Mouse (Mus musculus) lung, adult 2 months (tissue): ENCODE measurements around the gene Gm45713.

ENCODE experiments used
- CTCF ChIP-seq: fragments of 200-500 bp; IDR thresholded peaks from 2 replicates; pipeline ENCODE4 v1.5.1; 2011; ENCODE audit warnings: mild to moderate bottlenecking, low read length, control low read depth; ENCODE audit not compliant: insufficient read depth
- POLR2A ChIP-seq: fragments of 200-500 bp; IDR thresholded peaks from 2 replicates; pipeline ENCODE4 v1.6.1; 2011; ENCODE audit warnings: low read depth, mild to moderate bottlenecking, control low read depth, low read length, borderline replicate concordance; ENCODE audit errors: extremely low read depth

GRCm38 (mm10) chr7:45133446-45134159 lies 2.4 kb downstream of the Gm45713 start:
- TF ChIP-seq POLR2A (no peak), CTCF (peak; percentile 25; the same call in 1 of the 2 replicates)
